Mouse (Mus musculus) cerebellum, adult 11-12 months (tissue): ENCODE data around the gene Sema4f.

ENCODE experiments used
- DNase-seq: peaks from one replicate; pipeline ENCODE4 v3.0.0; 2022

The Sema4f gene

DNA sequence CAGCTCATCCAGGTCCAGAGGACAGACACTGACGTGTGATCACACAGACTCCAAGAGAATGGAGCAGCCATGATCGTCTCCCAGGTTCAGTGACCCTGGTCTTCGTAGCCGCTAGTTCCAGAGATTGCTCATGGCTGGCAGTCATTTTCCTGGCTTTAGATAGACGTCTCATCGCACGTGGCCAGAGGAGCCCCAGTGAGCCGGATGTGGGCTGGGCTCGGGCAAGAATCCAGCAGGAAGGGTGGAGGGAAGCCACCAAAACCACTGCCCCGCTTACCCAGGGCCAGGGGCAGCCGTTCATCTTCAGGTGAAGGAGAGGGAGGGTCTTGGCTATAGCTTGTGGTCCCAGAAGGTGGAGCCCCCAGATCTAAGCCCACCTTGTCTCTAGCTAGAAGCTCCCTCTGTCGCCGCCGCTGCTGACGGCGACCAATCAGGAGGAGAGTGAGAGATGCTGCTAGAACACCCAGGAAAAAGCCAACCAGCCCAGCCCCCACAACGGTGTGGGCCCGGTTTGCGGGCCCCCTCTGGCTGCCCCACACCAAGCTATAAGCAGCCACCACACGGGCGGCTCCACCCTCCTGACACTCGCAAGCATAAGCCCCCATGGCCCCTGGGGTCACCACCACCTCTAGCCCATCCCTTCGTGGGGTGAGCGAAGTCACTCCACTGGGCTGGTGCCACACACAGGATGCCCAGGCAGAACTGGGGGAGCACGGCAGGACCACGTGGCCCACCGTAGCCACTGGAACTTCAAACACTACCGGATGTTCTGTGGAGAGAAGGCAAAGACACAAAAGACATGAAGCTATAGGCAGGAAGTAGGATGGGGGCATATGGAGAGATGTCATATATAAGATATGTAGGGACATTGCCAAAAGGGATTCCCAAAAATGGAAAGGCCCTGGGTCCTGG is 26.0 kb downstream of the Sema4f start:
- DNase-seq = peak; percentile 46

DNA sequence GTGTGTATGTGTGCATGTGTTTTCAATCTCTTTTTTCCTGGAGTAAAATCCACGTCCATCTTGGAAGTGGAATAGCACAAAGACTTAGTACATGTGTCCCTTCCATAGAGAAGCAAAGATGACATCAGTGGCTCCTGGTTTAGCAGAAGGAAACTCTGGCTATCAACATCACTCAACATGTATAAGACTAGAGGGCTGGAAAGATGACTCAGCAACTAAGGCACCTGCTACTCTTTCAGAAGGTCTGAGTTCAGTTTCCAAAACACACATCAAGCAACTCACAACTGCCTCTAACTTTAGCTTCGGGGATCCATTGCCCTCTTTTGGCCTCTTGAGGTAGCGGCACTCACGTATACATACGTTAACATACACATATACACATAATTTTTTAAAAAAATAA is 28.3 kb downstream of the Sema4f start:
- DNase-seq = no peak

DNA sequence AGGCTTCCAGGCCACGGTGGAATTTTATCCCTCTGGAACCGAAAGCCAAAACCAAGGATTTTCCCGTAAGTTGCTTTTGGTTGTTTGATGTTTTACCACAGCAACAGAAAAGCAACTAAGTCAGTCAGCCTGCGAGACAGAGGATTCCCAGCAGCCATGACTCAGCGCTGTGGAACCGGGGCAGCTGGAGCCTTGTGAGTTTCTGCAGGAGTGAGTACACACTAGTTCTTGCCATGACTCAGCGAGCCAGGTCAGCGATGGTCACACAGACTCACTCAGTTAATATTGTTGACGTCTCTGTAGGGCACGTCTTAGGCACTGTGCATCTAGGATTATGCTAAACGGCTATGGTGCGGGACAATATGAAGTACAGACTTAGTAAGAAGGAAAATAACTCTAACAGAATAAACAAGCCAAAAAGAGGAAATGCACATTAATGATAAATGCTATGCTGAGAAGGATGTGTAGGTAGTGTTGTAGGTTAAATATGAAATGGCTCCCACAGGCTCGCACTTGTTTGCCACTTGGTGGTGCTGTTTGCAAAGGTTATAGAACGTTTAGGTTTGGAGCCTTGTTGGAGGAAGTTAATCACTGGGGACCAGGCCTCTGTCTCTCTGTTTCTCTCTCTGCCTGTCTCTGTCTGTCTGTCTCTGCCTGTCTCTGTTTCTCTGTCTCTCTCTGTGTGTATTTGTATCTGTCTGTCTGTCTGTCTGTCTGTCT is 30.3 kb downstream of the Sema4f start:
- DNase-seq = peak; percentile 46

DNA sequence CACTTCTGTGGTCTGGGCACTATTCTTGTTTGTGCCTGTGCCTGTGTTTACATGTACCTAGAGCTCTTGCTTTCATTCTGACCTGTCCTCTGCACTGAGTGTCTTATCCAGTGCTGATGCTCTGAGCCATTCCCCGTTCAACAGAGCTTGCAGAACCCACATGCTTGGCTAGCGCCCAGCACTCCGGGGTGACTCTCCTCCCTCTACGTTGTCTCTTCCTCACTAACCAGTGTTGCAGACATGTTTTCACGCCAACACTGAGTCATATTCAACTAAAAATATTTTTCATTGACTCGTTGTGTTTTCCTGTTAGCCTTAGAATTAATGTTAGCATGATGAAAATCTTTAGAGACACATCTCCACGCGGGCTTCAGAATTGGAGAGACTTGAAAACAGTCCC is 31.5 kb downstream of the Sema4f start:
- no peak for DNase-seq

DNA sequence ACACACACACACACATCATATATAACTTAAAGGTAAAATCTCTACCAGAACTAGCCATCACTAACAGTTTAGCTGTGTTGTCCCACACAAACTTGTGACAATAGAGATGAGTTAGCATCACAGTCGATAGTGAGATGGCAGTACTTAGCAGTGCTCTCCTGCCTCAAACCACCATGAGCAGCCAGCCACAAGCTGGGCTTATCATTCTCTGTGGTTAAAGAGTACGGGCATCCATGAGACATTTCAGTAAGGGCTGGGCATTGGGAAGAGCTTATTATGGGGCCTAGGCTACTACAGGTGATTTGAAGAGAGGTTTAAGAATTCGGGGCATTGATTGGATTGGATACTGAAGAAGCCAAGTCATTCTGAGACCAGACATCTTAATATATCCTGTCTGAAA is 32.6 kb downstream of the Sema4f start:
- DNase-seq = no peak

DNA sequence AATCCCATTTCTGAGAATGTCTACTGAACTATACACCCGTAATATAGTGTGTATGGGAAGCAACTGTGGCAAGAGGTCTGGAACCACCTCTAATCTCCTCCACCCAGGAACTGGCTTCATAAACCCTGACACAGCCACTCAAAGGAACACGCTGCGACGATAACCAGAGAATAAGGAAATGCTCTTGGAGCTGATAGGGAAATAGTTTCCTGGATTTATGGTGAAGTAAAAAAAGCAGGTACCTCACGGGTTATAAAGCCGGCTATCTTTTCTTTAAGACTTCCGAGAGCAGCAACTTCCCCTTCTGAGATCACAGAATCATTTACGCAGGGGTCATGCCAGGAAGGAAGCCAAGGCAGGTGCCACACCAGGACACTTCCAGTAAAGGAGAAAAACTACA is 37.0 kb downstream of the Sema4f start:
- DNase-seq = no peak

DNA sequence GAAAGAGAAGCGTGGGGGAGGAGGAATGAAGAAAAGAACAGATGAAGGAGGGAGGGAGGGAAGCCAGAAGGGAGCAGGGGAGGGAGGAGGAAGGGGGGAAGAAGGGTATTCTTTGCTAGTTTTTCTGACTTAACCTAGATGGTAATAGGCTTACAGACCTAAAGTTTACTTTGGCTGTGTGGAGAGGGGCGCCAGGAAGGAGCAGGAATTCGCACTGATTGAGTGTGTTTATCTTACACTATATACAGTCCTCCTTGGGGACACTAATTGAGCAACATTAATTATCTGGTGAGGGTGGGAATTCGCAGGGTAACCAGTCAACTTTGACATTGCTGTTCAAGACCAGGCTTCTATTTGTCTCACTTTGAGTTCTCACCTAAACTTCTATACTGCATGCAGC is 40.8 kb downstream of the Sema4f start:
- DNase-seq = no peak

DNA sequence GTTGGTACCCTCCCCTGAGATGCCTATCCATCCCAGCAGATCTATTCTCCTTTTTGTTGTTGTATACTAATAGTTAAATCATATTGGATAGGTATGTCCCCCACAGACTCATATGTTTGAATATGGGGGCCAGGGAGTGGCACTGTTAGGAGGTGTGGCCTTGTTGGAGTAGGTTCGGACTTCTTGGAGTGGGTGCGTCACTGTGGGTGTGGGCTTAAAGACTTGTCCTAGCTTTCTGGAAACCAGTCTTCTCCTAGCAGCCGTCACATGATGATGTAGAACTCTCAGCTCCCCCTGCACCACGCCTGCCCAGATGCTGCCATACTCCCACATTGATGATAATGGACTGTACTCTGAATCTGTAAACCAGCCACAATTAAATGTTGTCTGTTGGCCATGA is 41.3 kb downstream of the Sema4f start:
- DNase-seq = no peak

DNA sequence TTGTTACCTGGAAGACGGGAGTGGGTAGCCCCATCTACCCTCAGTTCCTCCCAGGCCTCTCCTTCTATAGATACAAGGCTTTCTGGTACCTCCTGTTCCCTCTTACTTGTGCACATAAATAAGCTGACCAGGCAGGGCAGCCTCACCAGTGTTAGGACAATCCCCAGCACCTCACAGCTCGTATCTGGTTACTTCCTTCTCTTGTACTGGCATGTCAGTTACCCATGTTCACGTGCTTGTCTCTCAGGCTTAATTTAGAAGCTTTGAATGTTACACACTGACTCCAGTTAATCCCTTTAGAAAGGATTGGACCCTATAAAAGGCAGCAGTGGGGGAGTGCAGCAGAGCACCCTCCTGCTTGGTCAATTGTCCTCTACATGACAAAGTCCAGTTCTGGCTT is 42.3 kb downstream of the Sema4f start:
- DNase-seq = no peak

DNA sequence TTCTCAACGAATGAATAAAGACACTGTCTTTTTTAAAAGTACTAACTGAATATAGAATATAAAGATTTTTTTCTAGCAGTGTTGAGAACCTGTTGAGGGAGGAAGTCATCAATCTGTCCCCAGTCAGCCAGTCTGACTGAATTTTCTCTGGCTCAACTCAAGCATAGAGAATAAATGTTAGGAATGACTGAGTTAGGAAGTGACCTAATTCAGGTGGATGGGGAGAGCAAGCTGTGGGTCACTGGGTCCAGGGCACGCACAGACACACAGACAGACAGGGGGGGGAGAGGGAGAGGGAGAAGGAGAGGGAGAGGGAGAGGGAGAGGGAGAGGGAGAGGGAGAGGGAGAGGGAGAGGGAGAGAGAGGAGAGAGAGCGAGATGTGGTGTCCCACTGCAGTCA is 46.2 kb downstream of the Sema4f start:
- DNase-seq = no peak

DNA sequence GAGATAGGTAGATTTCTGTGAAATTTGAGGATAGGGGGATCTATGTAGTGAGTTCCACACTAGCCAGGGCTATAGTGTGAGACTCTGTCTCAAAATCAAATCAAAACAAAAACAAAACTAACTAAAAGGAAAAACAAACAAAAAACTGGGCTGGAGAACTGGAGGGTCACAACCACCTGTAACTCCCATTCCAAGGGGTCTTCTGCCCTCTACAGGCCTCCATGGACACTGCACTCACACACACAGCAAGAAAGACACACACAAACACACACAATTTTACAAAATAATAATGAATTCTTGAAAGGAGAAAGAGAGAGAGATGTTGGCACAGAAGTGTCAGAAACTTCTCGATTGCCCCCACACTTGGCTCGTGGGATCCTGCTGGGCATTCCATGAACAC is 47.0 kb downstream of the Sema4f start:
- DNase-seq = no peak

DNA sequence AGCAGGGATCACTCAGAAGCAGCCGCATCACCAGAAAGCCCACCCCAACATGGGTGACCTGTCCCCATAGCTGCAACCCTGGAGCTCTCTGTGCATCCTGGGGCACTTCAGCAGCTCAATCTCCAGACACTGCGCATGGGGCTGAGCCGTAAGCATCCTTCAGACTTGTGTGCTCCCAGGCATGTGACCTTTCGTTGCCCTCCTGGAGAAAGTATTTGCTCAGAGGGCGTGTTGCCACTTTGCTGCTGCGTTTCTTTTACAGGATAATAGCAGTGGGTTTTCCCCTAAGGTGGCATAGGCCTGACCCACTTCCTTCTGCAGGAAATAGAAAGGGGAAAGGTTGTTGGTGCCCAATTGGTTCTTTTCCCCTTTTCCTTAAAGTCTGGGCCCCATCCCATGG is 48.1 kb downstream of the Sema4f start:
- no peak for DNase-seq

DNA sequence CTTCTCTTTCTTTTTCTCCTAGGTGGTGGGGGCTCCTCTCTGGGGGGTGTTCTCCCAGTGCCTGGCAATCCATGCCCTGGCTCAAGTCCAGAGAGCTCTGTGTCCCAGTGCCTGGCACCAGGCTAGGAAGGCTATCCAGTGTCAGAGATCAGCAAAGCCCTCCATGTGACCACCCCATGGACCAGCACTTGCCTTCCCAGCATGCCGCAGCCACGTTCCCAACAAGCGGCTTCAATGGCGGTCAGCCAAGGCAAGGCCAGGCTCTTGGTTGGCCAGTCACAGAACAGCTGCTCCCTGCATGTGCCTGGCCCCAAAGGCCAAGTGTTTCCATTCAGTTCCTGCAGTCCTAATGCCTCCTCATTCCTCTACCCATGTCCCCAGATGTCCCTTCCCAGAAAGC is 53.2 kb downstream of the Sema4f start:
- DNase-seq = peak; percentile 23

DNA sequence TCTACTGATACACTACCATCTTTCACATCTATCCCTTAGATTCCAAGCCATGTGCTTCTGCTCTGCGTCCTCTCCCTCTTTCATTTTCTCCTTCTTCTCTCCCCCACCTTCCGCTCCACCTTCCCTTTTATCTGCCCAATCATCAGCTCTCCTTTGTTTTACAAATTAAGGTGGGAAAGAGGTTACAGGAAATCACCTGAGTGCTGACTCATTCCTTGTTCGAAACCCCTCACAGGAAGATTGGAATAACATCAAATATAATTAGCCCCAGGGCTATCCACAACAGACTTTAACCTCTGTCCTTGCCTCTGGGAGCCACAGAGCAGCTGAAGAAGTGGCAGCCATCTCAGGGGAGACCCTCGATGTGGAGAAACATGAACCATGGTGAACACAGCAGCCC is 53.7 kb downstream of the Sema4f start:
- no peak for DNase-seq

DNA sequence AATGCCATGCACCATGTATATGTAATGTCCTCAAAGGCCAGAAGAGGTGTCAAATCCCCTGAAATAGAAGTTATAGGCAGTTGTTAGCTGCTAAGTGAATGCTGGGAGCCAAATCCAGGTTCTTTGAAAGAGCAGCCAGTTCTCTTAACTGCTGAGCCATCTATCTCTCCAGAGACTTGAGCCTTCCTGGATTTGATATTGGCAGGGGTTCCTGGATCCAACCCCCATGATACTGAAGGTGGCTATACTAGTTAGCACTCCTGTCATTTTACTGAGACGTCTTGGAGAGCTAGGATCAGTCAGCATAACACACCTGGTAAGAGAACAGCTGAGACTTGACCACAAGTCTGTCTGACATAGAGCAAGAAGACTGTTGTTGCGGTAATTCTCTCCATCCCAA is 54.1 kb downstream of the Sema4f start:
- DNase-seq = no peak

DNA sequence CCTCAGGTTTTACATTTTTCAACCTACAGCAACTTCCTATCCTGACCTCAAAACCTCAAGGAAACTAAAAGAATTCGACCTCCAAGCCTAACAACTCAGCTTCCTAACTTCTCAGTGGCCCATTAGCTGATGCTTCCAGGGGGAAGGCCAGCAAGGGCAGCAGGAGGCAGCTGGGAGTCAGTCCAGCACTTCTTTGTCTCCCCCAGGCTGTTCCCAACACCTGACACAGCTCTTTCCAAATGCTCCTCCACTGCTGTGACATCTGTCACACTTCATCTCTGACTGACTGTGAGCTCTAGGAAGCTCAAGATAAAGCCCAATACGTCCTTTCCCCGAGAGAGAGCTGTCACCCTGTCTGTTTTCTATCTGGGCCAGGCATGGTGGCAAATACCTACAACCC is 55.0 kb downstream of the Sema4f start:
- no peak for DNase-seq

DNA sequence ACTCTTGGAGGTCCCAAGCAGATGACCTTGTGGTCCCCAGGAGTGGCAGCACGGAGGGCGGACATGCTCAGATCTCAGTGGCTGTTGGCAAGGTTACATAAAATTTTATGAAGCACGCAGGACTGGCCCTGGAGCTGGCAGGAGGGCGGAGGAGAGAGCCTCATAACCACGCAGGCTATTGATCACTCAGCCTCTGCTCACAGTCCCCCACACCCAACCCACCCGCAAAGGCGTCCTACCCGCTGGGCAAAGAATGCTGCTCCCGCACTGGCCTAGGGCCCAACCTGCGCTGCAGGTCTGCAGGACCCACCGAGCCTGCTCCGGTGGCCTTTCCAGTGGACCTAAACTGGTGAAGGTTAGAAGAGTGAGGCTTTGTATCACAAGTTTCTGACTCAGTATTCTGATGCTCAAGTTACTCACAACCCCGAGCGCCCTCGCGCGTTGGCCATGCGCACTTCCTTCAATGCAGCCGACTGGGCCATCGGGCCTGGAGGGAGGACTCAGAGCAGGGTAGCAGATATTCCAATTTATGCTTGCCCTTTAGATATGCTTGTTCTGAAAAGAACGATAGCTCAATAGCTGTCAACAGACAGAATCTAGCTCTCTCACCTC is 58.0 kb downstream of the Sema4f start:
- no peak for DNase-seq

DNA sequence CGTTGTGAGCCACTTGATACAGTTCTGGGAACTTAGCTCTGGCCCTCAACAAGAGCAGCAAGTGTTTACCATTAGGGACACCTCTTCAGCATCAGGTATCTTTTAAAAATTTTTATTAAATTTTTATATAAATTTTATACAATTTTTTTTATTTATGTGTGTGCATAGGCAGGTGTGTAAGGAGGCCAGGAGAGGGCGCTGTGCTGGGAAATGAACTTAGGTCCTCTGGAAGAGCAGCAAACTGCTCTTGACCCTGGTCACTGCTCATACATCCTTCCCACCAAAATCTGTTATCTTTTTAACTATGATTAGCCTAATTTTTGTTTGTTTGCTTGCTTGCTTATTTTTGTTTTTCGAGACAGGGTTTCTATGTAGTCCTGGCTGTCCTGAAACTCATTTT is 58.8 kb downstream of the Sema4f start:
- DNase-seq = no peak

DNA sequence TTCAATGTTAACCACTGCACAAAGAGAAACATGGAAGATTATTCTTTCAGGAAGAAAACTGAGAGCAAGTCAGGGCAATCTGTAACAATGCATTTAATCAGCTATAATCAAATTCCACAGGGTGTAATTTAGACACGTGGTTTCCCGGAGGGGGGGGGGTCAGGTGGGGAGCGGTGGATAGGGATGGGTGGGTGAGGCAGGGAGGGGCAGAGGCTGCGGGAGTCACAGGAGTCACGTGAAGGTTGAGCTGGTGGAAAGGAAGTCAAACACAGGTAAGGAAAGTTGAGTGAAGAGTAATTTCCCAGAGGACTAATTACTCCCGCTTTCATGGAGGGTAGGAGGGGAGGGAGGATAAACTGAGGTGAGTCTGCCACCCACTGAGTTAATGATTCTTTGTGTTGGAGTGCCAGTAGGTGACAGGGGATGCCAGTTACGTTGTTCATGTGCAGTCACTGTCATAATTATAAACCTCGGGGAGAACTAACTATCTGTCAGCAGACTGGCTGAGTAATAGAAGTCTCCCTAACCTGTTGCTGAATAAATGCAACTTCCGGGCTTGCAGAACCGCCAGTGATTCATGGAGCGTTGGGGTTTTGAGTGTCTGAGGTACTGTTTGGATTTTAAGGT is 60.0 kb downstream of the Sema4f start:
- no peak for DNase-seq

DNA sequence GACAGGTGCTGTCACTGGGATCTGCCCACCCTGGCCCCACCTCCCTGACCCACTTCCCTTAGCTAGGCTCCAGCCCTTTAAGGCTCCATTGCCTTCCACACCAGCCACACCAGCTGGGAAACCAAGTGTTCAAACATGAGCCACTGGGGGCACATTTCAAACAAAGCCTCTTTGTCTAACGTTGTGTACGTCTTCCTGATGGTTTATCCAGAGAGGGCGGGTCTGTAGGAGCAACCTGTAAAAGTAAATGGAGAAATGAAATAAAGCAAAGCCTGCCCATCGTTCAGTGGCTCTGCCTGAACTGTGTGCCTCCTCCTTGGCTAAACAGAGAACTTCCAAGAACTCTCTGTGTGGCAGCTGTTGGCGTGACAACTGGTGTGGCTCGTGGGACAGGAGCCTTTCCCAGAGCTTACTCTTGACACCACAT is 64.0 kb downstream of the Sema4f start:
- no peak for DNase-seq

DNA sequence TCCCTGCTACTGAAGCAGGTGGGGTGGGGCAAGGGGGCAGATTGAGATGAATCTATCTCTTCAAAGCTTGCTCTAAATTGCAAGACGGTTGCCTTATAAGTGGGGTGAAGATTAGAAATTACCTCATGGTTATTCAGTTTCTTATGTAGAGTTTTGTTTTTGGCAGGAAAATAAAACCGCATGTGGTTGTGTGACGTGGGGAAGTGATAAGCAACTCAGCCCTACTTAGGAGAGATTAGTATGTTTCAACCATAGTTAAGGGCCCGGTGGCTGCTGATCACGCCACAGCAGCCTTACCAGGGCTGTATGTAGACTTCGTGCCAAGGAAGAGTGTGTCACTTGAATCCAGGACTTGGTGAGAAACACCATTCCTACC is 67.2 kb downstream of the Sema4f start:
- DNase-seq = no peak

DNA sequence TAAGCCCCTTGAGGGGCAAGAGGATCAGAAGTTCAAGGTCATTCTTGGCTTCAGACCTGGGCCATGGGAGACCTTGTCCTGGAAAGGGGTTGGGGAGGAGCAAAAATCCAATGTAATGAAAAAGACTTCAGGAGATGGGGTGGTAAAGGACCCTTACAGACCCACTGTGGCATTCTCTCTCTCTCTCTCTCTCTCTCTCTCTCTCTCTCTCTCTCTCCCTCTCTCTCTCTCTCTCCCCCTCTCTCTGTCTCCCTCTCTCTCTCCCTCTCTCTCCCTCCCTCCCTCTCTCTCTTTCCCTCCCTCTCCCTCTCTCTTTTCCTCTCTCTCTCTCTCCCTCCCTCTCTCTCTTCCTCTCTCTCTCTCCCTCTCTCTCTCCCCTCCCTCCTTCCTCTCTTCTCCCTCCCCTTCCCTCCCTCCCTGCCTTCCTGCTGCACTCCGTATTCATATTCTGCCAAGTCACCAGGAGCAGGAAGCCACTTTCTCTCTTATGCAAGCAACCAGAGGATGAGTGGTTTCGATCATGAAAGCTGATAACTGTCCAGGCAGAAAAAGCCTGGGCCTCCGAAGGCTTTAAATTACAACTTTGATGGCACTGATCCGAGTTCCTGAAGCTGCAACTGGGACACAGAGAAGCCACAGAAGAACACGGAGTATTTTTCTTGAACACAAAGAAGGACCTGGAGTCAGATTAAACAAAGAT is 67.8 kb downstream of the Sema4f start:
- DNase-seq = no peak

DNA sequence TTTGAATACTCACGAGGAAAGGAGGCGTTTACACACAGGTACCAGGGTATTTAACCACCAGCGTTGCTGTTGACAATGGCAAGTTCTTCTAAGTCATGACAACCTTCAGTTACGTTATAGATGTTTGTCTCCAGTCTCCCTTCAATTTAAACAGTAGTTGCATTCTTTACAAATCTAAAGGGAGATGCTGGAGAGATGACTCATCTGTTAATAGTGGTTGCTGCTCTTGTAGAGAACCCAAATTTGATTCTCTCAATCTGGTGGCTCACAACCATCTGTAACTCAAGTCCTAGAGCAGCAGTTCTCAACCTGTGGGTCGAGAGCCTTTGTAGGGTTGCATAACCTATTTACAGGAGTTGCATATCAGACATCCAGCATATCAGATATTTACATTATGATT is 71.1 kb downstream of the Sema4f start:
- no peak for DNase-seq
